Mouse (Mus musculus): ENCODE results near the gene AF366264.
"Not testable (repeated sequence)": the region's sequence is repeated elsewhere in the genome, so short reads cannot be mapped to it uniquely, and the experiment has no call there.

The AF366264 gene

DNA sequence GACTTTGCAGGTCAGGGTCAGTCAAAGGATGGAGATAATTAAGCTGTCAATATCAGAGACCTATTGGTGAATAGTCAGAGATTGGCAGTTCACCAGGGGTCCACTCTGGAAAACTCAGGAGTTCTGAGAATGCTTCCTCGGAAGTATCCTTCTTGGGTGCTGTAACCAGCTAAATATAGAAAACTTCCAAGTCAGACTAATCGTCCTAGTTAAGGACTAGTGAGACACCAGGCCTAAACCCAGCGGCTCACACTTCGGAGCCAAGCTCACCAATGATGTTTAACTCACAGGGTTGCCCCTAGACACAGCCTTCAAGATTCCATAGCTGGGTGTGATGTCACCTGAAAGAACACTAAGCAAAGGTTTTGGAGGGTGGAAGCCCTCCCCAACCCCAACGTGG, at the start of gene AF366264:
Gene AF366264 (minus strand): TSS at position 101 of the 400 bp plus-strand sequence.
- DNase-seq: not testable (repeated sequence)

DNA sequence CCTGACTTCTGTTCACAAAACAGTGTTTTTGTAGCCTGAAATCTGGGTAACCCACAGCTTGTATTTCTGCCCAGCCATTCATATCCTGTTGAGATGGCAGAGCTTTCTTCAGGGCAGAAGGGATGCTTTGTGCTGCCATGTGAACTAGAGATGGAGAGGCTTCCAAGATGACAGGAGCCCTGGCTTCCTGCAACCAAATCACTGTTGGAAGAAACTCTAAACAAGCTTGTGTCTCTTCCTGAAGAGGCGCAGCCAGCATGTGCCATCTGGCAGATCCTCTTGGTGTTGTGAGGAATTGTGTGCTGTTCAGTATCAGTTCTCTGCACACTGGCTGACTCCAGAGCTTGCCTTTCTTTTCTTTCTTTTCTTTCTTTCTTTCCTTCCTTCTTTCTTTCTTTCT, 5.1 kb upstream of the AF366264 start:
- DNase-seq: not testable (repeated sequence)

DNA sequence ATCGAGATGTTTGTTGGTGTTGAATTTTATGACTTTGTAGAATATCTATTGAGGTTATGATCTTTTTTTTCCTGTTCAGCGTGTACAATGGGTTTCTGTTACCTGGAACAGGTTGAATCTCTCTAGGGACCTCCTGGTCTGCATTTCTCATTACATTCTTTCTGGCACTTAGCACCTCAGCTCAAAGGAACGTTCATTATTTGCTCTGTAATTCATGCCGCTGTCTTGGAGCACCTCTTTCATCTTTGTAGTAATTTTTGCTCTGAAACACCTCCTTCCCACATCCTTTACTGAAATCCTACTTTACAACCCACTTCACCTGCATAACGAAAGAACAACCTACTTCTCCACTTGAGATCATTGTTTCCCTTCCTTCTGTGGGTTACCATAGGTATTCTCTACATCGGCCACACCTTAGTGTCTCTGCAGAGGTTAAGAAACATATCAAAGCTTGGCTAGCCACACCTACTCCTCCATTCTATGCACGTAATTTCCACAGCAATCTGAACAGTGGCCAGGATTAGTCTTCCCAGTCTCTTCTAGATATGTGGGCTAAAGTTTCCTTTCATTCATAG, 9.5 kb downstream of the AF366264 start:
- no peak for DNase-seq

DNA sequence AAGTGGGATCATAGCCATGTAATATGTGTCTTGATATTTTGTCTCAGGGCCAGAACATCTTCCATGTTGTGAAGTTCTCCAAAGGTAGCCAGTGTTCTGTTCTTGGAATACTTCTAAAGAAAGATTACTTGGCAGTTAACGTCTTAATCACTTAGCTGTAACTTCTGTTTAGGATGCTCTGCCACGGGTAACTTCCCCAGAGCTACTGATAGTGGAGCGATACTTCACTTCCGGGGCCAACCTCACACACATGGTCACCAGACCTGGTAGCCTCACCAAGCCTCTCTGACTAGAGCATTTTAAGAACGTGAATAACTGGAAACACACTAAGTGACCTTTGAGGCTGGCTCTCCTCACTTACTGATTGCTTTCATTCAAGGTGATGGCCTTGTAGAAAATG, 38.6 kb downstream of the AF366264 start:
- no peak for DNase-seq

DNA sequence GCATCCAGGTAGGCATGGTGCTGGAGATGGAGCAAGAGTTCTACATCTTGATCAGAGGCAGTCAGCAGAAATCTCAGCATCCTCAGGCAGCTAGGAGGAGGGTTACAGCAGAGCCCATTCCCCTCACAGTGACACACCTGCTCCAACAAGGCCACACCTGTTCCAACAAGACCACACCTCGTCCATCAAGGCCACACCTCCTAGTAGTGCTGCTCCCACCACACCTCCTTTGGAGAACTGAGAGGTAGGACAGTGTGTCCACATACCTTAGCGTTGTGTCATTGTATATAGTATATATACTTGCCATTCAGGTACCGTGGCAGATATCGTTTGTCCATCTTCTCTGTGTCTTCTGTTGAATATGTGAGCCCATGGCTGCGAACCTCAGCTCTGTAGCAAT, 40.5 kb downstream of the AF366264 start:
- DNase-seq: no peak

DNA sequence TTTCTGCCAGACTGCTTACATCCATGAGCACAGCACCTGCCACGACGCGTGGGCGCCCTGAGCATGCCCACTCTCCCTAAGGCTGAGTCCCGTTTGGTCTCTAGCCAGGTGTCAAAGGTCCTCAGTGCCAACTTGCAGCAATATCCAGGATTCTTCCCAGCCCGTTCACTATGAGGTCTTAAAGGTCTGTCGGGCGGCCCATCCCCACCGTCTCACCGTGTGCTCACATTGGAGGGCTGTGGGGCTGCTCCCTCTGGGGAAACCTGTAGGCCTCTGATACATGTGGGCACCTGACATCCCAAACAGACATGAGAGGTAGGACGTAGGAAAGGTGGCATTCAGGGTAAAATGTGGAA, 44.5 kb downstream of the AF366264 start:
- DNase-seq: no peak

DNA sequence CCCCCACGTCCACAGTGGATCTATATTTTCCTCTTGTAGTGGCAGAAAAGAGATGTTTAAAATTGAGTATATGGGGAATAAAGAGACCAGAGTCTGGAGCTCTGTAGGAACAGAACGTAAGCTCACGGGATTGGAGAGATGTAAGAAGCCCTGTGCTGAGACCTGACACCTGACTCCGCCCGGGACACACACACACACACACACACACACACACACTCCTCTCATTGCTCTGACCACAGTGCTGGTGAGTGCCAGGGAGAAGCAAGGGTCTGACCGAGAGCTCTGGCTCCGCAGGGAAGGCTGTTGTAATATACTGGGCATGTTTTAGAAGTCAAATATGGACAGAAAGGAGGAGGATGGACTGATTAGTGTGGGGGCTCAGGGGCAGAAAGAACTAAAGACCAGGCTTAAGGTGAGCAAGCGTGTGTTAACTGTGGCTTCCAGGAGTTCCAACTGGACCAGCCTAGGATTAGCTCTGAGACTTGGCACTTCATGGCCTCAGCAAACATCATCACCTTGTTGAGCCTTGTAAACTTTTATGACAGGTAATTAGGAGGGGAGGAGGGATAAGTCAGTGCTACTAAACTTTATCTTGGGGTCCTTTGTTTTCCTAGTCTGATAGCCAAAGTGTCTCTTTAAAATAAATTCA, 45.0 kb downstream of the AF366264 start:
- DNase-seq: no peak

DNA sequence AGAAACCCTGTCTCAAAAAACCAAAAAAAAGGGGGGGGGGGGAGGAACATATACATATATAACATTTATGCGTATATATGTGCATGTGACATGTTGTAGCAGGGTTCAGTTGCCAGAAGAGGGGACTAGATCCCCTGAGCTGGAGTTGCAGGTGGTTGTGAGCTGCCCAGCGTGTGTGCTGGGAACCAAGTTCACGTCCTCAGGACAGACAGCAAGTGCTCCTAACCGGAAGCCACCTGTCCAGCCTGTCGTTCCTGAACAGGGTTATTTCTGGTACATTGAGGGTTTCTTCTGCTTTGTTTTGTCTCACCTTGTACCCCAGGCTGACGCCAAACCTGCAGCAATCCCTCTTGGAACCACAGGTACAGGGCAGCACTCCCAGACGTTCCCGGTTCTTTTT, 48.6 kb downstream of the AF366264 start:
- DNase-seq: no peak

DNA sequence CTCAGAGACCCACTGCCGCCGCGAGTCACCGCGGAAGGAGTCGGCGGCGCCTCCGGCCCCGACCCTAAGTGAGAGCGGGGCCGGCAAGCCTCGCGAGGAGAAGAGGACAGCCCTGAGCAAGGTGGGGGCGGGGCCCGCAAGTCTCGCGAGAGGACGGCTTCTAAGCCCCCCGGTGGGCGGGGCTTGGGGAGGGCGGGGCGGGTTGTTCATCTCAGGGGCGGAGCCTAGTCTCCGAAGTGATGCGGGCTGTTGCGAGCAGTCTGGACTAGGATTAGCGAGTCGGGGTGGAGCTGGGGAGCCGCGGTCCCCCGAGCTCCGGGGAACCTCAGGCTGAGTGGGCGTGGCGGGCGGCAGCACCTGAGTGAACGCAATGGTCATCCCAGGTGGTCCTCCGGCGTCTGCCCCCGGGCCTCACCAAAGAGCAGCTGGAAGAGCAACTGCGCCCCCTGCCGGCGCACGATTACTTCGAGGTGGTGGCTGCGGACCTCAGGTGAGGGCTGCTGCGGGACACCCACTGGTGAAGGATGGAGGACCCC, 52.4 kb downstream of the AF366264 start:
- DNase-seq: peak; percentile 100

DNA sequence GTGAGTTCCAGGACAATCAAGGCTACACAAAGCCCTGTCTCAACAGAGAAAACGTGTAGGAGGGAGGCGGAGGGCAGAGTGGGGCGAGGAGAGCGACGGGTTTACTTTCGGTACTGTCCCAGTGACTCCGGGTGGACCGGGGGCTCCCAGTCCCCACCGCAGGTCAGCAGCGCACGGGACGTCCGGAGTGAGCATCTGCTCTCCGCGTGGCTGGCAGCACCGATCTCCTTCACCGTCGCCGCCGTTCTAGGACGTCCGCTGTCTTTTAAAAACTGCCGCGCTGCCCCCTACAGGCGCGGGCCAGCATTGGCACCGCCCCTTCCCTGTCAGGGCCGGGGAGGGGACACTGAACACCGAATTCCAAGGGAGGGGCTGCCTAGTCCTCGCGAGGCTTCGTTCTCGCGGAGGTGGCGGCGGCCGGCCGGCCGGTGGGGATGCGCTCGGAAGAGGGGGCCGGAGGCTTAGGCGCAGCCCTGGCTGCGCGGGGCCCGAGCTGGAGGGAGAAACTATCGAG, 52.9 kb downstream of the AF366264 start, which contains the start of gene Upf3a:
Gene Upf3a (plus strand): TSS at position 366 of the 514 bp plus-strand sequence.
- DNase-seq: peak; percentile 92 to 96
